Mouse (Mus musculus) embryonic fibroblast, embryonic 13.5 days (primary cell): Measurements from ENCODE around the gene Elmo3.

Experiments used
- CTCF ChIP-seq: IDR thresholded peaks from 2 replicates; pipeline ENCODE4 v1.5.1; 2011; ENCODE audit warnings: mild to moderate bottlenecking, control low read depth, low read length, moderate library complexity, borderline replicate concordance; ENCODE audit not compliant: insufficient read depth
- POLR2A ChIP-seq: IDR thresholded peaks from 2 replicates; pipeline ENCODE4 v1.6.1; 2011; ENCODE audit warnings: low read depth, mild to moderate bottlenecking, control low read depth, low read length, moderate library complexity

DNA sequence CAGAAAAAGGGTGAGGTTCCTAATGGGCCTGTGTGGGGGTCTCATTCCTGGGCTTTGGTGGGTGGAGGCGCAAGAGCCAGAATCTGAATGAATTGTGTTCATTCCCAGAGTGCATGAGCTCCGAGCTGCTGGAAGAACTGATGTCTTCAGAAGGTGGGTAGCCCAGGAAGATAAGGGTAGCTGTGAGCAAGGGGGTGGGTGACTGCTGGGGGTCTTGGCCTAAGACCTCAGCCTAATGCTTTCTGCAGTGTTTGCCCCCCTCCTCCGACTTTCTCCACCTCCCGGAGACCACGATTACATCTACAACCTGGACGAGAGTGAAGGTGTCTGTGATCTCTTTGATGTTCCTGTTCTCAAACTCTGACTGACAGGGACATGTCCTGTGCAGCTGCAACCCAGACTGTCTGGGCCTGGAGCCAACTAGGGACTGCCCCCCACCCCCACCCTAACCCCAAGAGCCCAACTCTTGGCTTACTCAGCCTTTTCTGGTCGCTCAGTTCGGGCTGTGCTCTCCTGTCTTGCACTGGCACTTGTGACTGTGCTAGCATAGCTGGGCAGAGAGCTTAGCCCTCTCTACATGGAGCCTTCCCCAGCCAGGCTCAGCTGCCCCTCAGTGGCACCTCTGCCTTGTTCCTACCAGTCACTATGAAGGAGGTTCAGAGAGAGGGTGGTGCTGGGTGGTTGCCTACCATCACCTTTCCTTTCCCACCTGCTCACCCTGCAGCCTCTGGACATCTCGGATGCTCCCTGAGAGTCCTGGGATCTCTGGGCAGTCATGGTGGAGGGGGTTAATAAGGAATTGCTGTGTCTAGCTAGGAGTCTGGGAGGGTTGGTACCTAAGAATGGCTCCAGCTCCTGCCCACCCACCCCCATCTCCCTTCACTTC, 833 bp upstream of the Elmo3 start:
- TF ChIP-seq POLR2A (no peak; the same call in 1 of the 2 replicates), CTCF (no peak)
